Mouse (Mus musculus) liver, embryonic 14.5 days (tissue): ENCODE data around the gene Hoxb6.

ENCODE experiments used
- CTCF ChIP-seq: IDR thresholded peaks from 2 replicates; pipeline ENCODE4 v1.5.1; 2016; ENCODE audit warnings: antibody characterized with exemption, low read depth, control low read depth
- EP300 ChIP-seq: IDR thresholded peaks from 2 replicates; pipeline ENCODE4 v1.6.1; 2016; ENCODE audit warnings: antibody characterized with exemption, low read depth

- TF ChIP-seq EP300 (no peak), CTCF (no peak)
These were observed 34.8 kb downstream of the Hoxb6 start for GRCm38 (mm10) chr11:96327122-96327521.
